Mouse (Mus musculus) heart, embryonic 13.5 days (tissue): ENCODE results near the gene Sh2d4b. TPM values are rescaled to one million over a fixed set of nuclear protein-coding genes. Genes with fewer than 3 reads are reported as not detected.

Experiments used
- ATAC-seq: fragments of 200-750 bp; cut with Nextera tagmentation; 2 replicates; pipeline ENCODE4 v1.8.0; 2017; ENCODE audit warnings: moderate TSS enrichment; ENCODE audit not compliant: insufficient number of reproducible peaks, low FRiP score, low TSS enrichment; ENCODE audit errors: extremely low read depth
- H3K27ac ChIP-seq: fragments of 300-500 bp; sonication (generic); replicated peaks from 2 replicates; pipeline ENCODE4 v1.5.1; 2015; ENCODE audit warnings: moderate library complexity, mild to moderate bottlenecking, inconsistent platforms
- H3K27me3 ChIP-seq: fragments of 300-500 bp; sonication (generic); replicated peaks from 2 replicates; pipeline ENCODE4 v1.6.1; 2015; ENCODE audit warnings: mild to moderate bottlenecking, inconsistent platforms
- H3K36me3 ChIP-seq: fragments of 300-500 bp; sonication (generic); 2 replicates; pipeline ENCODE4 v1.6.1; 2015; ENCODE audit warnings: mild to moderate bottlenecking, inconsistent platforms
- H3K4me1 ChIP-seq: fragments of 300-500 bp; sonication (generic); 2 replicates; pipeline ENCODE4 v1.6.1; 2015; ENCODE audit warnings: inconsistent platforms
- H3K4me2 ChIP-seq: fragments of 300-500 bp; sonication (generic); 2 replicates; pipeline ENCODE4 v1.6.1; 2015; ENCODE audit warnings: inconsistent platforms, mild to moderate bottlenecking, moderate library complexity
- H3K4me3 ChIP-seq: fragments of 300-500 bp; sonication (generic); 2 replicates; pipeline ENCODE4 v1.5.1; 2015; ENCODE audit warnings: moderate library complexity, mild to moderate bottlenecking, inconsistent platforms
- H3K9ac ChIP-seq: fragments of 300-500 bp; sonication (generic); 2 replicates; pipeline ENCODE4 v1.6.1; 2015; ENCODE audit warnings: inconsistent platforms, mild to moderate bottlenecking, moderate library complexity
- H3K9me3 ChIP-seq: fragments of 300-500 bp; sonication (generic); 2 replicates; pipeline ENCODE4 v1.6.1; 2016; ENCODE audit warnings: inconsistent platforms
- WGBS: fragments of 180-500 bp; shearing (Covaris S2); methylation state at CpG from one replicate; pipeline ENCODE4 v1.1.7; 2015; ENCODE audit warnings: mixed read lengths; 5-methylcytosine and 5-hydroxymethylcytosine counted together
- polyA plus RNA-seq: library from polyadenylated mRNA; unstranded; fragments of >200 nt; fragmentation: Nextera tagmentation; extraction: Ambion mirVana; gene quantifications from 2 replicates; pipeline ENCODE4 v1.2.1, GENCODE M21; 2015

Gene Sh2d4b
- polyA plus RNA-seq, 1 experiment from 2014 or later: 0.67 TPM

DNA sequence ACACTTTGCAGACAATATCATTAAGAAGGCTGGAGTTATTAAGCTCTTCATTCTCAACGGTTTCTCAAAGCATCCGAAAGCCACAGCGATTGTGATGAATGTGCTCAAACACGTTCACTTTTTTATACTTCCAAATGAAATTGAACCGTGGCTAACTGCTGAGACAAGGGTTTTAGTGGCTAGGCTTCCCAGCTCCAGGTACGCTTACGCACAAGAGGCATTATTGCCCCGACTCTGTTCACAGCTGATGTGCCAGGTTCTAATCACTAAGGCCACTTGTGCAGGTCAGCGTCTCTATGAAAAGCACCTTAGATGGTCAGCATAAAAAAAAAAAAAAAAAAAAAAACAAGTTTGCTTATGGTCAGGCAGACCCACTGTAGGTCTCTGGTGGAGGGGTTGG, 62.6 kb downstream of the Sh2d4b start:
- H3K36me3 ChIP-seq: no peaks in the 10 kb centered on the region
- H3K4me3 ChIP-seq: no peak overlapping the region
- WGBS: 87% methylated on average over 9 of the region's 9 CpGs
- ATAC-seq: no peak
- H3K9ac ChIP-seq: no peak overlapping the region
- H3K27ac ChIP-seq: no peak overlapping the region
- no peaks in the 10 kb centered on the region for H3K9me3 ChIP-seq
- no peaks in the 10 kb centered on the region for H3K4me1 ChIP-seq
- no peak overlapping the region for H3K4me2 ChIP-seq
- H3K27me3 ChIP-seq: no peaks in the 10 kb centered on the region

DNA sequence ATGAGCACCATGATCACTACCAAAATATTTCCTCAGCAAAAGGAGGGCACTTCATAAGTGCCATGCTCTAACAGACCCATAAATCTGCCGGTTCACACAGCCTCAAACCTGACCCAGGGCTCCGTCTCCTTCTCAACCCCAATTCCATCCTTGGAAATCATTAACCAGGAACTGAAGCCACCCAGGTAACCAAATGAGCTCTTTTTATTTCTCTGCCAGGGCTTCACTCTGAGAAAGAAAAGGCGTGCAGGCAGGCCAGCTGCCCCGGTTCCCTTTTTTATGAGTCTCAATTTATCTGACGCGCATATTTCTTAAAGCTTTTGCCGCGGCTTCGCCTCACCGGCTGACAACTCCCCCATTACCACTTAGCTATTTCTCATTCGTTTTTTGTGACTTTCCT, 63.0 kb downstream of the Sh2d4b start:
- ATAC-seq: no peak
- H3K4me1 ChIP-seq: no peaks in the 10 kb centered on the region
- no peaks in the 10 kb centered on the region for H3K27me3 ChIP-seq
- H3K4me2 ChIP-seq: no peak overlapping the region
- H3K9me3 ChIP-seq: no peaks in the 10 kb centered on the region
- no peak overlapping the region for H3K4me3 ChIP-seq
- no peak overlapping the region for H3K9ac ChIP-seq
- H3K27ac ChIP-seq: no peak overlapping the region
- H3K36me3 ChIP-seq: no peaks in the 10 kb centered on the region
- 84% methylated on average over 11 of the region's 11 CpGs for WGBS

DNA sequence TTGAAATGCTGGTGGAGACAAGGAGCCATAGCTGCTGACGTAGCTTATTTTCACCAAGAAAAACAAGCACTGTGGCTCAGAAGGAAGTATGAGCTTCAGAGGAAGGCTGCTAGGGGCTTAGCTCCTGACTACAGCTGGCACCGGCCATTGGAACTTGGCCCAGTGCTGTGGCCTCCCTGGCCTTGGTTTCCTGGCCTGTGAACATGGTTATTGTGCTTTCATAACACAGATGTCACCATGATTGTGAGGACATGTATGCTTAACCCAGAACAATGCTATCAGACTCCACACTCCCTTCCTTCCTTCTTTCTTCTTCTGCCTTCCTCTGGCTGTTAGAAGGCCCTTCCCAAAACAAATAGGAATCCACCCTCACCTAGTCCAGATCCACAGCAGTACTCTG, 75.0 kb downstream of the Sh2d4b start:
- H3K36me3 ChIP-seq: no peaks in the 10 kb centered on the region
- H3K9ac ChIP-seq: no peak overlapping the region
- H3K4me1 ChIP-seq: no peaks in the 10 kb centered on the region
- no peak overlapping the region for H3K4me2 ChIP-seq
- peak overlapping the region; percentile 46; the same call in 1 of the 2 replicates for H3K27ac ChIP-seq
- ATAC-seq: peak; percentile 51; the same call in 1 of the 2 replicates
- H3K9me3 ChIP-seq: no peaks in the 10 kb centered on the region
- no peak overlapping the region for H3K4me3 ChIP-seq
- no peaks in the 10 kb centered on the region for H3K27me3 ChIP-seq
- WGBS: 46% methylated on average over 2 of the region's 2 CpGs

DNA sequence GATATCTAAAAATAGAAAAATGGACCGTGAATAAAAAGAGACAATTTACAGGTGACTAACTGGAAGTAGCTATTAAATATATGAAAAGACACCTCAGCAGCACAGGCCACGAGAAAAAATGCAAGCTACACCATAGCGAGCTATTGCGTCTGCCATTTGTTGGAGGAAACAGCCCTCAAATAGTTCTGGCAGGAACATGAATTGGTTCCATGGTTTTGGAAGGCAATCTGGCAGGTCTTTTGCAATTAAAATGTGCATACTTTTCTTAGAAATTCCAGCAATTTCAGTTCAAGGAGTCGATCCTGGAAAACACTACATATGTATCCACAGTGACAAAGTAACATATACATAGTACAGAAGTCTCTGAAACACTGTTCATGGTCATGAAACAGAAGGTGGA, 76.4 kb downstream of the Sh2d4b start:
- Histone ChIP-seq H3K27ac (no peak overlapping the region), H3K4me1 (no peaks in the 10 kb centered on the region), H3K27me3 (no peaks in the 10 kb centered on the region), H3K4me3 (no peak overlapping the region), H3K4me2 (no peak overlapping the region), H3K36me3 (no peaks in the 10 kb centered on the region), H3K9ac (no peak overlapping the region), H3K9me3 (no peaks in the 10 kb centered on the region)
- no peak for ATAC-seq
- 75% methylated on average over 5 of the region's 5 CpGs for WGBS

DNA sequence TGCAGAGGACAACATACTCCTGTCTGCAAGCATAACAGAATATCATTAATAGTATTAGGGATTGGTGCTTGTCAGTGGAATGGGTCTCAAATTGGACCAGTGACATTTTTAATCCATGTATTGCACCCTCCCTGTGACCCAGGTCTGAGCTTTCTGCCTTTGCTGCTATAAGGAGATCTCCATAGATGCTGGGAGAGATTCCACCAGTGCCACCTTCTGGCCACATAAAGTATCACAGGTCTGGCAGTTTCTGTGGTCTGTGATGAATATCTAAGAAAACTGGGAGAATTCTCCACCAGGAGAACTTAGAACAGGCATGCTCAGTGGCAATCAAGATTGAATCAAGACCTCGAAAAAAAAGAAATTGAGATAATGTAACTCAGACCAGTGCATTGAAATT, 101.5 kb downstream of the Sh2d4b start:
- Histone ChIP-seq H3K4me1 (no peaks in the 10 kb centered on the region), H3K36me3 (no peaks in the 10 kb centered on the region), H3K27ac (no peak overlapping the region), H3K9ac (no peak overlapping the region), H3K27me3 (no peaks in the 10 kb centered on the region), H3K4me2 (no peak overlapping the region), H3K9me3 (no peaks in the 10 kb centered on the region), H3K4me3 (no peak overlapping the region)
- no peak for ATAC-seq
- WGBS: 25% methylated on average over 1 of the region's 1 CpGs

DNA sequence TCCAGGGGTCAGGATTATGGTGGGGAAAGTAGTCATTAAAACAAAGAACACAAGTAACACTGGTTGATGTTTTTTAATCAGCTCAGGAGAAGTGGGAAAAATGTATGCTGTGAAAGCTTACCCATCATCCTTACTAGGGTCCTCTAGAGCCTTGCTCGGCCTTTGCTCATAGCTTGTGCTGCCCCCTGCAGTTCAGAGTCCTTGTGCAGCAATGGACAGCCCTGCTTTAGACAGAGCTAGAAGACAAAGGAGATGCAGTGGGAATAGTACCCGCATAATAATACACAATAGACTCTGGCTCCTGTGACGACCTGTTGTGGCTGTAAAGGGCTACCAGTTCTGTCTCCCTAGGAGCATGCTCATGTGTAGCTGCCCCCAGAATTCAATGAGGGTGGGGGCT, 104.0 kb downstream of the Sh2d4b start:
- Histone ChIP-seq H3K27me3 (no peaks in the 10 kb centered on the region), H3K27ac (no peak overlapping the region), H3K9ac (no peak overlapping the region), H3K9me3 (no peaks in the 10 kb centered on the region), H3K36me3 (no peaks in the 10 kb centered on the region), H3K4me2 (no peak overlapping the region), H3K4me1 (no peaks in the 10 kb centered on the region), H3K4me3 (no peak overlapping the region)
- no peak for ATAC-seq
- 20% methylated on average over 3 of the region's 3 CpGs for WGBS

DNA sequence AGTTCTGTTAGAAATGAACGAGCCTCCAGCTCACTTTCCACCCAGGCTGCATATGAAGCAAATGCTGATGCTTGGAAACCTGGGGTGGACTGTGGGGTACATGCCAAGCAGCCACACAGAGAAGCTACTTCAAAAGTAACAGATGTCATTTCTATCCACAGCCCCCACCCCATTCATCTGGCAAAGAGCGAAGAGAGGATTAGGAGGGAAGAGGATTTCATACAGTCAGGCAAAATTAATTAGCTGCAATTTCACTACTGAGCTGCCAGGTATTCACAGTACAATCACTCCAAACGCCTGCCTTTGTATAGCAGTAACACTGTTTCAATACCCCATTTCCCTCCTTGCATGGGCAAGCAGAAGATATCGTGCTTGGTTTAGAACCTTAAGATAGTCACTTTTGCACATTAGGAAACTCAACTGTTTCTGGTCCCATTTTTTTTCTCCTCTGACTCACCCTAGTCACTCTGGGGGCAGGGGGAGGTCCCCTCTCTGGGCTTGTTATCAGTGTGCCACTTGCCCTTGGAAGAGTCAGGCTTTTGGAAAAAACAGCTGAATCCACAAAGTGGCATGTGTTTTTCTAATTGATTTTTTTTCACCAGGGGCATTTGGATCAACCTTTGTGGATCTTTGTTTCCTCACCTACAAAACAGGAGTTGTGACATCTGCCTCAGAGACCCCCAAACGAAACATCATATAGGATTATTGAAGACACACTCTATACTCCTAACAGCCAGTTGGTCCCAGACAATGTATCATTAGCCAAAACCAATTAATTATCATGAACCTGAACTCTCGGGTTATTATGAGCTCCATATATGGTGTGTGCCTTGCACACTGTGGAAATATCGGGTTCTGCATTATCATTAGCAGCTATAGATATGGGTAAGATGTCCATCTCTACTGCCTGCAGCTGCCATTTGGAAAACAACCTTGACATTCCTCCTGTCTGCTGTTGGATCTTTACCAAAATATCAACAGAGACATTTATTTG, 123.7 kb downstream of the Sh2d4b start:
- no peak overlapping the region for H3K4me3 ChIP-seq
- H3K27me3 ChIP-seq: no peaks in the 10 kb centered on the region
- WGBS: 56% methylated on average over 7 of the region's 7 CpGs
- no peaks in the 10 kb centered on the region for H3K4me1 ChIP-seq
- H3K27ac ChIP-seq: no peak overlapping the region
- H3K36me3 ChIP-seq: no peaks in the 10 kb centered on the region
- no peaks in the 10 kb centered on the region for H3K9me3 ChIP-seq
- H3K9ac ChIP-seq: no peak overlapping the region
- H3K4me2 ChIP-seq: no peak overlapping the region
- ATAC-seq: no peak

Other genes starting within 250 kb of the Sh2d4b start
- 40.8 and 42.0 TPM in 2 replicates for gene Tspan14, start 73.5 kb upstream of the Sh2d4b start, polyA plus RNA-seq
- 48.6 and 50.4 TPM in 2 replicates for gene Fam213a, start 120.5 kb upstream of the Sh2d4b start, polyA plus RNA-seq
- gene Dydc2, start 175.9 kb upstream of the Sh2d4b start, polyA plus RNA-seq: 0.24 and 0.49 TPM in 2 replicates
- not detected in 2 replicates for gene Dydc1, start 179.6 kb upstream of the Sh2d4b start, polyA plus RNA-seq
- 0.31 and 0.50 TPM in 2 replicates for gene Mat1a, start 211.8 kb upstream of the Sh2d4b start, polyA plus RNA-seq
- gene Sftpa1, start 238.5 kb upstream of the Sh2d4b start, polyA plus RNA-seq: 0.71 and 1.3 TPM in 2 replicates